In the genomic region with DNA sequence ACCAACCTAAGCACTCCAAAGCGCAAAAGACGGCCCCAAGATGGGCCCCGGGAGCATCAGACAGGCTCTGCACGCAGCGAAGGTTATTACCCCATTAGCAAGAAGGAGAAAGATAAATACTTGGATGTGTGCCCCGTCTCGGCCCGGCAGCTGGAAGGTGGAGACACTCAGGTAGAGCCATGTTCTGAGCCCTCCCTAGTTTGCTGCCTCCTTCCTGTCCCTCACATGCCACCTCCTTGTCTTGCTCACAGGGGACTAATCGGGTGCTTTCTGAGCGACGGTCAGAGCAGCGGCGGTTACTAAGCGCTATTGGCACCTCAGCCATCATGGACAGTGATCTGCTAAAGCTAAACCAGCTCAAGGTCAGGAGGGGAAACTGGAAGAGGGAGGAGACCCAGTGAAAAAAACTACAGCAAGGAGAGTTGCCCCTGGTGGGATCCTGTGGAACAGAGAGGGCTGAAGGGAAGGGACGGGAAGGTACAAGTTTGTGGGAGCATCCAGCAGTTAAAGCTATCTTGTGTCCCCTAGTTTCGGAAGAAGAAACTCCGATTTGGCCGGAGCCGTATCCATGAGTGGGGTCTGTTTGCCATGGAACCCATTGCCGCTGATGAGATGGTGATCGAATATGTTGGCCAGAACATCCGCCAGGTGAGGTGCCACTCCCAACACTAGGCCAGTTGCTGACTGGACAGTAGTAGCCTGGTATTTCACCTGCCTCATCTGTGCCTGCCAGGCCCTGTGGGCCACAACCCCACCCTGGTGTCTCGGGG, we compare ENCODE assay signal across 30 mouse cellular contexts. TPM values are rescaled to one million over a fixed set of nuclear protein-coding genes. Genes with fewer than 3 reads are reported as not detected.
A peak's percentile ranks its signal among the peaks of the same experiment; 100 is the strongest.
DNase-seq lines count a peak whose midpoint lies in the region; ATAC-seq and TF ChIP-seq lines count a peak whose summit lies in the region.
"Had no signal": no experiment of that assay in that cellular context is flagged by ENCODE, and none has a peak within 500 bp of the region (broad histone marks: within the 10 kb centered on the region; RNA-seq: fewer than 3 reads in every experiment).

No protein-coding gene starts in this region.

- H3K4me2 ChIP-seq in intestine, postnatal 0 days (replicated peaks; ENCODE audit: low read depth), result no peak overlapping the region
- no peak overlapping the region for H3K4me2 ChIP-seq in intestine, embryonic 16.5 days (ENCODE audit: low read depth, low read length)
- H3K4me2 ChIP-seq: embryonic facial prominence, embryonic 12.5 days; embryonic facial prominence, embryonic 15.5 days; heart, embryonic 13.5 days; hindbrain, embryonic 14.5 days had no signal

- no peaks in the 10 kb centered on the region for H3K9me3 ChIP-seq in intestine, postnatal 0 days (ENCODE audit: control insufficient read depth)
- H3K9me3 ChIP-seq in intestine, embryonic 16.5 days (ENCODE audit: control insufficient read depth, low read length), result no peaks in the 10 kb centered on the region
- no peaks in the 10 kb centered on the region for H3K9me3 ChIP-seq in MEL (replicated peaks; ENCODE audit: insufficient read depth, low read length)
- H3K9me3 ChIP-seq: embryonic facial prominence, embryonic 12.5 days; embryonic facial prominence, embryonic 15.5 days; heart, embryonic 10.5 days; heart, embryonic 13.5 days had no signal

- TF ChIP-seq RAD21 in MEL (IDR thresholded peaks at IDR 0.05; ENCODE audit: low read depth, low read length), result no peak

- 0 out of 2 replicates have a peak overlapping the region, but pooled peaks have one; percentile 7 for H3K27ac ChIP-seq in intestine, postnatal 0 days (ENCODE audit: low read depth, low read length)
- no peak overlapping the region for H3K27ac ChIP-seq in intestine, embryonic 16.5 days (ENCODE audit: low read length)
- H3K27ac ChIP-seq in MEL (ENCODE audit: control insufficient read depth, low read depth, low read length), result no peak overlapping the region
- H3K27ac ChIP-seq: embryonic facial prominence, embryonic 12.5 days; embryonic facial prominence, embryonic 15.5 days; gastrocnemius, adult 2 months; heart, adult 2 months; heart, embryonic 10.5 days; heart, embryonic 13.5 days; hindbrain, embryonic 14.5 days; hindbrain, postnatal 0 days had no signal

- no peak overlapping the region for H3K9ac ChIP-seq in intestine, postnatal 0 days (ENCODE audit: low read depth, low read length)
- H3K9ac ChIP-seq in intestine, embryonic 16.5 days (ENCODE audit: low read depth, low read length), result no peak overlapping the region
- no peak overlapping the region for H3K9ac ChIP-seq in MEL (ENCODE audit: control insufficient read depth, low read depth, low read length, poor library complexity, severe bottlenecking)
- H3K9ac ChIP-seq: embryonic facial prominence, embryonic 12.5 days; embryonic facial prominence, embryonic 15.5 days; forebrain, postnatal 0 days; heart, embryonic 13.5 days; hindbrain, embryonic 14.5 days had no signal

- H3K4me3 ChIP-seq in intestine, postnatal 0 days (ENCODE audit: low read depth, low read length), result no peak overlapping the region
- H3K4me3 ChIP-seq in intestine, embryonic 16.5 days (ENCODE audit: low read length), result no peak overlapping the region
- no peak overlapping the region for H3K4me3 ChIP-seq in MEL (ENCODE audit: control insufficient read depth in 1 of 2, insufficient read depth in 1 of 2, low read depth in 2 of 2, low read length in 2 of 2)
- H3K4me3 ChIP-seq: embryonic facial prominence, embryonic 12.5 days; embryonic facial prominence, embryonic 15.5 days; gastrocnemius, adult 2 months; heart, adult 2 months; heart, embryonic 10.5 days; heart, embryonic 13.5 days had no signal

- TF ChIP-seq EP300 in MEL (IDR thresholded peaks at IDR 0.05; ENCODE audit: low read depth in 1 of 2, low read length in 2 of 2), result no peak

- no peak for TF ChIP-seq CTCF in intestine, postnatal 0 days (IDR thresholded peaks at IDR 0.05; ENCODE audit: low read depth)
- no peak for TF ChIP-seq CTCF in MEL (IDR thresholded peaks at IDR 0.05 in 2 of 3, conservative IDR thresholded peaks at IDR 0.05 in 1 of 3; ENCODE audit: control insufficient read depth in 1 of 3, insufficient read depth in 1 of 3, low read depth in 2 of 3, low read length in 3 of 3, poor library complexity in 1 of 3, severe bottlenecking in 1 of 3)

- TF ChIP-seq POLR2A in MEL (IDR thresholded peaks at IDR 0.05; ENCODE audit: control insufficient read depth in 1 of 2, insufficient read depth in 1 of 2, low read depth in 1 of 2, low read length in 2 of 2, poor library complexity in 1 of 2), result no peak

- WGBS in intestine, postnatal 0 days, result 85% methylated on average over 23 of the region's 23 CpGs
- WGBS in intestine, embryonic 16.5 days, result 88% methylated on average over 23 of the region's 23 CpGs

- no peaks in the 10 kb centered on the region for H3K79me2 ChIP-seq in MEL (ENCODE audit: control insufficient read depth, insufficient read depth, low read length, poor library complexity)

- peaks cover 73% of the 10 kb centered on the region for H3K36me3 ChIP-seq in intestine, postnatal 0 days (ENCODE audit: control insufficient read depth, insufficient read depth)
- peaks cover 14% of the 10 kb centered on the region for H3K36me3 ChIP-seq in intestine, embryonic 16.5 days (ENCODE audit: control insufficient read depth, insufficient read depth, low read length)
- H3K36me3 ChIP-seq in MEL (ENCODE audit: control insufficient read depth in 1 of 2, insufficient read depth in 2 of 2, low read length in 2 of 2), result peaks cover 0 to 11% of the 10 kb centered on the region in 2 experiments; a peak in 2 of 4 replicates

- ATAC-seq in intestine, postnatal 0 days, result no peak
- ATAC-seq in intestine, embryonic 16.5 days, result no peak
- ATAC-seq: activated CD4-positive, CD25-positive, alpha-beta regulatory T cell, adult 4 months; CD4-positive, CD25-positive, alpha-beta regulatory T cell, adult 4 months; forebrain, embryonic 14.5 days; forebrain, postnatal 0 days; hindbrain, postnatal 0 days; inflammation-experienced regulatory T-cells, adult 6 months had no signal

- no peaks in the 10 kb centered on the region for H3K27me3 ChIP-seq in intestine, postnatal 0 days (replicated peaks; ENCODE audit: control insufficient read depth, insufficient read depth, low read length)
- H3K27me3 ChIP-seq in intestine, embryonic 16.5 days (replicated peaks; ENCODE audit: control insufficient read depth, insufficient read depth, low read length), result no peaks in the 10 kb centered on the region
- H3K27me3 ChIP-seq in MEL (ENCODE audit: control insufficient read depth in 1 of 2, insufficient read depth in 2 of 2, low read length in 2 of 2), result no peaks in the 10 kb centered on the region
- H3K27me3 ChIP-seq: embryonic facial prominence, embryonic 12.5 days; embryonic facial prominence, embryonic 15.5 days; heart, embryonic 13.5 days had no signal

- DNase-seq in cerebellum, adult 9-10 months, result peak; percentile 60
- DNase-seq in cerebellum, adult 11 months, result no peak
- no peak for DNase-seq in MEL (ENCODE audit: low read depth, low spot score)
- no peak for DNase-seq in thymus, postnatal 10 days (ENCODE audit: low spot score in 2 of 2)
- DNase-seq: adrenal gland, adult 8-10 months; adrenal gland, postnatal 25 days; forebrain, postnatal 0 days; gastrocnemius, adult 2 months; gastrocnemius, postnatal 36 days; heart, adult 2 months; heart, postnatal 14 days; heart, postnatal 4 days; kidney, adult 11 months had no signal

- H3K4me1 ChIP-seq in intestine, postnatal 0 days (replicated peaks; ENCODE audit: control insufficient read depth, insufficient read depth, low read length), result no peaks in the 10 kb centered on the region
- no peaks in the 10 kb centered on the region for H3K4me1 ChIP-seq in intestine, embryonic 16.5 days (ENCODE audit: control insufficient read depth, insufficient read depth, low read length)
- H3K4me1 ChIP-seq in MEL (ENCODE audit: control insufficient read depth in 1 of 2, insufficient read depth in 2 of 2, low read length in 2 of 2), result no peaks in the 10 kb centered on the region

TF ChIP-seq in MEL, 35 proteins besides CTCF, POLR2A, EP300 and RAD21 (continues in another document):
- TF ChIP-seq POLR2AphosphoS2 (IDR thresholded peaks at IDR 0.05; ENCODE audit: low read length), result peak; percentile 25; the same call in 1 of the 2 replicates
- no peak for TF ChIP-seq POLR2AphosphoS5 (IDR thresholded peaks at IDR 0.05; ENCODE audit: borderline replicate concordance, low read depth, low read length)

RNA-seq across cellular contexts. Expression of a gene that starts 3.1 kb away (rescaled TPM):
- polyA plus RNA-seq in intestine, postnatal 0 days (2015; fragmentation: Nextera tagmentation; extraction: Ambion mirVana), result 35.2 and 37.3 TPM in 2 replicates
- polyA plus RNA-seq in intestine, embryonic 16.5 days (2015; fragmentation: Nextera tagmentation; extraction: Ambion mirVana), result 37.6 and 38.4 TPM in 2 replicates
- total RNA-seq in MEL (2012; rRNA removed), result 0.59 and 1.4 TPM in 2 replicates
- polyA plus RNA-seq in MEL (2012; ENCODE audit: insufficient read depth in 1 of 2, insufficient read length in 2 of 2, low read depth in 1 of 2, low replicate concordance in 2 of 2, missing spikeins in 1 of 2), result under 1 TPM in 1 of 2 experiments, not detected in 1; 0.75 TPM

RNA-seq across cellular contexts. Expression of a gene that starts 11.9 kb away (rescaled TPM):
- not detected in 2 replicates for polyA plus RNA-seq in intestine, postnatal 0 days (2015; fragmentation: Nextera tagmentation; extraction: Ambion mirVana)
- polyA plus RNA-seq in intestine, embryonic 16.5 days (2015; fragmentation: Nextera tagmentation; extraction: Ambion mirVana), result not detected in 2 replicates
- 0.73 and 0.88 TPM in 2 replicates for total RNA-seq in MEL (2012; rRNA removed)
- 1 to 10 TPM in 1 of 2 experiments, not detected in 1; 1.3 TPM for polyA plus RNA-seq in MEL (2012; ENCODE audit: insufficient read depth in 1 of 2, insufficient read length in 2 of 2, low read depth in 1 of 2, low replicate concordance in 2 of 2, missing spikeins in 1 of 2)
- polyA plus RNA-seq: activated CD4-positive, CD25-positive, alpha-beta regulatory T cell, adult 4 months; brain, embryonic 14.5 days; embryonic facial prominence, embryonic 12.5 days; embryonic facial prominence, embryonic 15.5 days; forebrain, embryonic 11.5 days; forebrain, embryonic 14.5 days; forebrain, postnatal 0 days; frontal cortex, adult 2 months; heart, adult 2 months; heart, embryonic 10.5 days; heart, embryonic 13.5 days; heart, embryonic 16.5 days; hindbrain, embryonic 11.5 days; hindbrain, embryonic 14.5 days; hindbrain, postnatal 0 days; inflammation-experienced regulatory T-cells, adult 6 months had no signal

RNA-seq across cellular contexts. Expression of a gene that starts 20.8 kb away (rescaled TPM):
- 9.7 and 9.9 TPM in 2 replicates for polyA plus RNA-seq in intestine, postnatal 0 days (2015; fragmentation: Nextera tagmentation; extraction: Ambion mirVana)
- 6.2 and 11.4 TPM in 2 replicates for polyA plus RNA-seq in intestine, embryonic 16.5 days (2015; fragmentation: Nextera tagmentation; extraction: Ambion mirVana)
- 9.2 and 10.3 TPM in 2 replicates for total RNA-seq in MEL (2012; rRNA removed)
- 10 to 100 TPM in 1 of 2 experiments, not detected in 1; 55.9 TPM for polyA plus RNA-seq in MEL (2012; ENCODE audit: insufficient read depth in 1 of 2, insufficient read length in 2 of 2, low read depth in 1 of 2, low replicate concordance in 2 of 2, missing spikeins in 1 of 2)

RNA-seq across cellular contexts. Expression of a gene that starts 26.8 kb away (rescaled TPM):
- polyA plus RNA-seq in intestine, postnatal 0 days (2015; fragmentation: Nextera tagmentation; extraction: Ambion mirVana), result 38.9 and 46.6 TPM in 2 replicates
- polyA plus RNA-seq in intestine, embryonic 16.5 days (2015; fragmentation: Nextera tagmentation; extraction: Ambion mirVana), result 44.7 and 47.5 TPM in 2 replicates
- total RNA-seq in MEL (2012; rRNA removed), result 44.4 and 47.8 TPM in 2 replicates
- polyA plus RNA-seq in MEL (2012; ENCODE audit: insufficient read depth in 1 of 2, insufficient read length in 2 of 2, low read depth in 1 of 2, low replicate concordance in 2 of 2, missing spikeins in 1 of 2), result 100 to 1,000 TPM in 1 of 2 experiments, not detected in 1; 121 TPM

RNA-seq across cellular contexts. Expression of a gene that starts 27.1 kb away (rescaled TPM):
- 0.74 and 1.1 TPM in 2 replicates for polyA plus RNA-seq in intestine, postnatal 0 days (2015; fragmentation: Nextera tagmentation; extraction: Ambion mirVana)
- 1.7 and 2.0 TPM in 2 replicates for polyA plus RNA-seq in intestine, embryonic 16.5 days (2015; fragmentation: Nextera tagmentation; extraction: Ambion mirVana)
- 0.03 and 0.15 TPM in 2 replicates for total RNA-seq in MEL (2012; rRNA removed)
- under 1 TPM in 1 of 2 experiments, not detected in 1; 0.56 TPM for polyA plus RNA-seq in MEL (2012; ENCODE audit: insufficient read depth in 1 of 2, insufficient read length in 2 of 2, low read depth in 1 of 2, low replicate concordance in 2 of 2, missing spikeins in 1 of 2)
- polyA plus RNA-seq: CD4-positive, CD25-positive, alpha-beta regulatory T cell, adult 4 months had no signal

Comparison
In these comparisons a context has a peak if more than half of its experiments do, and no peak if none do; other contexts are left out.
1. RNA of a gene that starts 3.1 kb away (polyA plus RNA-seq): 37.6 to 38.4 TPM in intestine, embryonic 16.5 days and 35.2 to 37.3 TPM in intestine, postnatal 0 days; 0.75 TPM in MEL; every median in the first group is over 10 times any median in the second.